Mouse (Mus musculus) activated CD4-positive, CD25-positive, alpha-beta regulatory T cell, adult 4 months (primary cell): ENCODE data around the gene Slc2a4. TPM values are rescaled to one million over a fixed set of nuclear protein-coding genes. Genes with fewer than 3 reads are reported as not detected.
"Not testable (repeated sequence)": the region's sequence is repeated elsewhere in the genome, so short reads cannot be mapped to it uniquely, and the experiment has no call there.

Experiments
- ATAC-seq: one replicate; pipeline ENCODE4 v1.8.0; 2017
- polyA plus RNA-seq, 2 experiments: library from polyadenylated mRNA; unstranded; fragments of 100-300 nt; shearing (Covaris generic); gene quantifications; one replicate each; pipeline ENCODE4 v1.2.1; 2017

Slc2a4 gene
- polyA plus RNA-seq, 2 experiments from 2014 or later, result not detected

GRCm38 (mm10) chr11:69919053-69919452, 28.9 kb downstream of the Slc2a4 start:
- ATAC-seq, result no peak

DNA sequence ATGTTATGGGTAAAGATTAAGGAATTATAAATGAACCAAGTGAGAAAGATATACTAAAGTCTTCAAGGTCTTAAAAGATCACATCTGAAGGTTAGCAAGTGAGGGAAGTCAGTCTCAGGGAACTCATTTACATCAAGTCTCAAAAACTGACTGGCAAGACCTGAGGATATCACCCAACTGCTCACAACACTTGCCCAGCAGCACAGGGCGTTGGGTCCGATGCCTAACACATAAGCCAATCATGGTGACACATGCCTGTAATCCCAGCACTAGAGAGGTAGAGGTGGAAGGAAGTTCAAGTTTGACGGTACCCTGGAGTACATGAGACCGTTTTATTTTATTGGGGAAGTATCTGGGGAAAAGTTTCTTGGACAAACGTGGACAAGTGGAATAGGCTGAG, 29.9 kb downstream of the Slc2a4 start:
- no peak for ATAC-seq

DNA sequence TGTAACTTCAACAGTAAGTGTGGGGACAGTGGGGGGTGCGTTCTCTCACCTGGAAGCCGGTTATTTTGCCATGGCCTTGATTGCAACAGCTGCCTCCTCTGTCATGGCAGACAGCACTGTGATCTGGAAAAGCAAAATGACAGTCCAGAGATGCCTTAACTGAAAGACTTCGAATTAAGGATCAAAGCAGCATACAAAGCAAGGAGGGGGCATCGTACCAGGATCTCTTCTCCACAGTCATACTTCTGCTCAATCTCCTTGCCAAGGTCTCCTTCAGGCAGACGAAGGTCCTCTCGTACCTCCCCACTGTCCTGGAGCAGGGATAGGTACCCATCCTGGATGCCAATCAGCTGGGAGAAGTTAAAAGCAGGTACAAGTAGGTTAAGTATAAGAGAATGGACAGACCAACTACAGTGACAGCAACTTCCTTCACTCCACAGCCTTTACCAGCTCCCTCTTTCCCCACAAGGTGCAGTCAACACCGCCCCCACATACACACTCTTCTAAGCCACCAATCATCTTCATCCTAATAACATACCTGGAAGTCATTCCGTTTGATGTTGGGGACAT, 30.5 kb downstream of the Slc2a4 start:
- ATAC-seq, result no peak

DNA sequence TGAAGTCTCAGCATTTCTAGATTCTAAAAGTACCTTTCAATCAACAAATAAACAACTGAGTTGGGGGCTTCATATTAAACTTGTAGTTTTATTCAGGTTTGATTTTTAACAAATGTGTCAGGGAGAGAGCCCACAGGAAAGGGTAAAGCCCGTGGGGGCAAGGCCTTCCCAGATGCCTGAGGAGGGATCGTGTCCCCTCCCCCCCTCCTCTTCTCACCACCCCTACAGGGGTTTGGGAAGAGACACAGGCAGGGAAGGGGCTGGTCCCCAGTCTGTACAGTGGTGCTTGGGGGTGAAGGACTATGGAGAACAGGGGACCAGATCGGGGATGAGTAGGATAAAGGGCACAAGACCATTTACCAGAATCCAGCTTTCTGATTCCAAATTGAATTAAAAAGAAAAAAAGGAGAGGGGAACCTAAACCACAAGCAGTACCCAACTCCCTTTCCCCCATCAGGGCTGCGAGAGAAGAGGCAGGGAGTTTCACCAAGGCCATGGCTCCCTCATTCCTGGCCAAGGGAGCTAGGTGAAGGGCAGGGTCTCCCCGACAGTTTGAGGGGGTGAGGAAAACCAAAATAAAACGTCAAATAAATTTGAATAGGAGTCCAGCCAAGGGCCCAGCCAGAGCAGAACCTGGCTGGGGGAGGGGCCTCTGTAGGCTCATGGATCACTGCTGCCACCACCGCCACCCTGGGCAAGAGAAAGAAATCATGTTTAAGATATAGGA, 31.2 kb downstream of the Slc2a4 start:
- not testable (repeated sequence) for ATAC-seq

- ATAC-seq, result no peak
Observed at GRCm38 (mm10) chr11:69915667-69916627, 32.0 kb downstream of the Slc2a4 start.

DNA sequence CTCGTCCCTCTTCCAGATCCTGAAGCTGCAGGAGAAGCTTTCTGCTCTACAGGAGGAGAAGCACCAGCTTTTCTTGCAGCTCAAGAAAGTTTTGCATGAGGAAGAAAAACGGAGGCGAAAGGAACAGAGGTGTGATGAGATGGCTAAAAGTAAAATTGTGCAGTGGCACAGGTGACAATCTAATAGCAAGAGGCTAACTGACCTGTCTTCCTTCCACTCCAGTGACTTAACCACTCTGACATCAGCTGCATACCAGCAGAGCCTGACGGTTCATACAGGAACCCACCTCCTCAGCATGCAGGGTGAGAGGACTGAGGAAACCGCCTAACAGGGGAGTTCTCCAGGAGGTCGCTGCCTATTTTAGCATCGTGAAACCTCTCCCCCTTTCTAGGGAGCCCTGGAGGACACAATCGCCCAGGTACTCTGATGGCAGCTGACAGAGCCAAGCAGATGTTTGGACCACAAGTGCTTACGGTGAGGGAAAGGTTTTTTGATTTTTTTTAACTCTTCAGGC, 33.0 kb downstream of the Slc2a4 start:
- ATAC-seq, result no peak

- no peak for ATAC-seq
Observed at GRCm38 (mm10) chr11:69914372-69914764, 33.6 kb downstream of the Slc2a4 start.

DNA sequence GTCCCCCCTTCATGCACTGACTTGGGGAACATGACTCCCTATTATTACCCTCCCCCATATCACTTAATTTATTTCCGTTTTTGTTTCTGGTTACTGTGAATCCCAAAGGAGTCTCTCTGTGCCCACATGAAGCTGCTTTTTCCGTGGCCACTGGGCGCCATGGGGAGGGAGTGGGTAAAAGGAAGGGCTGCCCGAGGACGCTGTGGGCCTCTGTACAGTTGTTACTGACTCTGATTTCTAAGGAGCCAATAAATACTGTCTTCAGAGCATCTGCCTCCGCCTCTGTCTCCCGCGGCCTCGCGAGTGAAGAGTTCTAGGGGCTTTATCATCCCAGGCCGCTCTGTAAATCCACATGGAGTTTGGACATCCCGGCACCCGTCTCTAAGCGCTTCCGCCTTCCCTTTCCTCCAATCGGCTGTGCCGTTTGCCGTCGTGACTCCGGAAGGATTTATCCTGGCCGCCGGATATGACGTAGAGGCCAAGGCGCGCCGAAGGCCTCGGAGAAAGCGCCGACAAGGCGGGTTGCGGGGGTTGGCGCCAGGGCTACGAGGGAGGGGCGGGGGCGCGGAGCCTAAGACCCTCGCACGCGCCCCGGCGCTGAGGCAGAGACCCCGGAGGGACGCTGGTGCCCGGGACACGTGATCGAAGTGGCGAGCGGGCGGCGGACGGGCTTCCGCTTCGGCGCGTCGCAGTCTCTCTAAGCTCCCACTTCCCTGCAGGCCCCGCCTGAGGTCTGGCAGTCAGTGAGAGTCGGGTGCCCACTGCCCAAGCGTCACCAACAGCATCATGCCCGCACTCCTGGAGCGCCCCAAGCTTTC, 34.2 kb downstream of the Slc2a4 start, which contains the start of gene Gps2:
TSS of gene Gps2 (plus strand) at position 335 of the 818 bp plus-strand sequence.
- peak; percentile 88 for ATAC-seq

DNA sequence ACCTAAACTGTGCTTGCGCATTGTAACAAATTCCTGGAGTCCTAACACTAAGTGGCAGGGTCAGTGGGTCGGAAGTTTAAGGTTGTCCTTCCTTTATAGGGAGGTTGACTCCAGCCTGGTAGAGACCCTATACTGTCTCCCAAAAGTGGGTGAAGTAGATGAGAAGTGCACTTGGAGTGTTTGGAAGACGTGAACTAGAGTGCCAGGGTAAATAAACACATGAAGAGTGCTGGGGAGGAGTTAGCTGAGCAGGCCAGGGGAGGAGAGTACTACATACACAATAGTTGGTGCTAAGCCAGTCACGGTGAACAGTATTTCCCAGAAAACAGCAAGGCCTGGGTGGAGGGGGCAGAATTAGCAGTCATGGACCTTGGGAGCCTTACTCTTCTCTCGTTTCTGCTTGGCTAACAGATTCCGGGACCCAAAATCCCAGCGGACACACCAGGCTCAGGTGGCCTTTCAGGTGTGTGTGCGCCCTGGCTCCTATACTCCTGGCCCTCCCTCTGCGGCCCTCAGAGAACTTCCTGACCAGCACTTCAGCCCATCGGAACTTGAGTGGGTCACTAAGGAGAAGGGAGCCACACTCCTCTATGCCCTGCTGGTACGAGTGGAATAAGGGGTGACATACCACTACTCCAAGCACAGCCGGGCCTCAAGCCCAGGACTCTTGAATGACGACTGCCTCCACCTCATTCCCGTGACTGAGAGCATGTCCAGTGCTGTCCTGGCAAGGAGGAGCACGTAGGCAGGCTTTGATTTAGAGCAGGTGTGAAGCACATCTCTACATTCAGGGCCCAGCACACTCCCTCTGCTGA, 35.1 kb downstream of the Slc2a4 start:
- no peak for ATAC-seq

- ATAC-seq, result no peak
Observed at GRCm38 (mm10) chr11:69911701-69912100, 36.3 kb downstream of the Slc2a4 start.

DNA sequence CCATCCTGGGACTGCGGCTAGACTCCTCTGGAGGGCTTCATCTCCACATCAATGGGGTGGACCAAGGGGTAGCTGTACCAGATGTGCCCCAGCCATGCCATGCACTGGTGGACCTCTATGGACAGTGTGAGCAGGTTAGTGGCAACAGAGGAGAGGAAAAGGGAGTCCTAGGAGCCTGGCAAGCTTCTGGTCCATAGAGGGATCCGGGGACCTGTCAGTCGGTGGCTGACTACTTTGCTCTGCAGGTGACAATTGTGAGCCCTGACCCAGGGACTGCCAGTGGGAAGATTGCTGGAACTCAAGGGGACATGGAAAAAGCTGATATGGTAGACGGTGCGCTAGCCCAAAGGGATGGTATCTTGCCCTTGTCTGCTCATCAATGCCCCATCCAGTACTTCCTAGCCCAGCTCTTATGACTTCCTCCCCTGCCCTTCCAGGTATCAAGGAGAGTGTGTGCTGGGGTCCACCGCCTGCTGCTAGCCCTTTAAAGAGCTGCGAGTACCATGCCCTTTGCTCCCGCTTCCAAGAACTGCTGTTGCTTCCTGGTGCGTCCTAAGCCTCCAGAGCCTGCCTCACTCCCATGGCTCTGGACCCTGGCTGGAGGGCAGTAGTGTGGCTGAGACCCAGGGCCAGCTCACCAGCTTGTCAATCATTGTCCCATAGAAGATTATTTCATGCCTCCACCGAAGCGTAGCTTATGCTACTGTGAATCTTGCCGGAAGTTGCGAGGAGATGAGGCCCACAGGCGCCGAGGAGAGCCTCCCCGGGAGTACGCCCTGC, 37.0 kb downstream of the Slc2a4 start:
- ATAC-seq, result no peak

DNA sequence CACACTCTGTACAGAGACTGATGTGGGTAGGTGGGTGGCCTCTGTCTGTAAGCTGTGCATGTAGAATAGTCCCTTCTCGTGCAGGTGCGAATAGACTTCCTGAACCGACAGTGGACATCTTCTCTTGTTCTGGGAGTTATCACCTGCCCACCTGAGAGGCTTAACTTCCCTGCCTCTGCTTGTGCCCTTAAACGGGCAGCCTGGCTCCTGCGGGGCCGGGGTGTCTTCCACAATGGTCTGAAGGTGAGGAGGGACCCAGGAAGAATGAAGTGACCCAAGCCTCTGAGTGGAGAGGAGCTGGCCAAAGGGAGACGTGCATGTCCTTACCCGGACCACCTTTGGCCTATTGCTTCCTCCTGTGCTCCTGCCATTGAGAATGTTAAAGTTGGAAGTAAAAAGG, 37.8 kb downstream of the Slc2a4 start:
- no peak for ATAC-seq

- no peak for ATAC-seq
Observed at GRCm38 (mm10) chr11:69909174-69909573, 38.8 kb downstream of the Slc2a4 start.

DNA sequence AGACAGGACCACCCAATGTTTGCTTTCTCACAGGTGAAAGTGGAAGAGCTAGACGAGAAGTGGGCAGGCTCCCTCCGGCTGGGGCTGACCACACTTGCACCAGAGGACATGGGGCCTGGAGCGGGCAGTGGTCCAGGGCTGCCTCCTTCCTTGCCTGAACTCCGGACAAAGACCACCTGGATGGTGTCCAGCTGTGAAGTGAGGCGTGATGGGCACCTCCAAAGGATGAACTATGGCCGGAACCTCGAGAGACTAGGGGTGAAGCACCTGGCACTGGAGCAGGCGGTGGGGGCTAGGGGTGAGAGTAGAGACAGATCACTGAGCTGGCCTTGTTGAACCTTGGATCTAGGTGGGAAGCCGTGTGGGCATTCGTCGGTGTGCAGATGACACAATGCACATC, 39.3 kb downstream of the Slc2a4 start:
- no peak for ATAC-seq

- ATAC-seq, result no peak
Observed at GRCm38 (mm10) chr11:69904311-69904710, 43.7 kb downstream of the Slc2a4 start.

GRCm38 (mm10) chr11:69902972-69903371, 45.0 kb downstream of the Slc2a4 start:
- no peak for ATAC-seq

DNA sequence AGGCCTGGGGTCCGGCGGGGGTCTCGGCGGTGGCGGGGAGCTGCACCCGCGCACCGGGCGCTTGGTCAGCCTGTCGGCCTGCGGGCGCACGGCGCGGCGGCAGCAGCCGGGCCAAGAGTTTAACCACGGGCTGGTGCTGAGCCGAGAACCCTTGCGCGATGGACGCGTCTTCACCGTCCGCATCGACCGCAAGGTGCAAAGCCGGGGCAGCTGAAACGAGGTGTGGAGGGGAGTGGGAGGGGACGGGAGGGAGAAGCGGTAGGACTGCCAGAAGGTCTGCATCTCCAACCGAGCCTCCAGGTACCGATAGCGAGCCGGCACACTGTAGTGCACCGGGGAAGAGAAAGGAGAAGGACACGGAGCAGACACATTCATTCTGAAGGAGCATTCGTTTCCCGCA, 46.0 kb downstream of the Slc2a4 start:
- no peak for ATAC-seq

GRCm38 (mm10) chr11:69901406-69901846, 46.6 kb downstream of the Slc2a4 start:
- ATAC-seq, result peak; percentile 55

DNA sequence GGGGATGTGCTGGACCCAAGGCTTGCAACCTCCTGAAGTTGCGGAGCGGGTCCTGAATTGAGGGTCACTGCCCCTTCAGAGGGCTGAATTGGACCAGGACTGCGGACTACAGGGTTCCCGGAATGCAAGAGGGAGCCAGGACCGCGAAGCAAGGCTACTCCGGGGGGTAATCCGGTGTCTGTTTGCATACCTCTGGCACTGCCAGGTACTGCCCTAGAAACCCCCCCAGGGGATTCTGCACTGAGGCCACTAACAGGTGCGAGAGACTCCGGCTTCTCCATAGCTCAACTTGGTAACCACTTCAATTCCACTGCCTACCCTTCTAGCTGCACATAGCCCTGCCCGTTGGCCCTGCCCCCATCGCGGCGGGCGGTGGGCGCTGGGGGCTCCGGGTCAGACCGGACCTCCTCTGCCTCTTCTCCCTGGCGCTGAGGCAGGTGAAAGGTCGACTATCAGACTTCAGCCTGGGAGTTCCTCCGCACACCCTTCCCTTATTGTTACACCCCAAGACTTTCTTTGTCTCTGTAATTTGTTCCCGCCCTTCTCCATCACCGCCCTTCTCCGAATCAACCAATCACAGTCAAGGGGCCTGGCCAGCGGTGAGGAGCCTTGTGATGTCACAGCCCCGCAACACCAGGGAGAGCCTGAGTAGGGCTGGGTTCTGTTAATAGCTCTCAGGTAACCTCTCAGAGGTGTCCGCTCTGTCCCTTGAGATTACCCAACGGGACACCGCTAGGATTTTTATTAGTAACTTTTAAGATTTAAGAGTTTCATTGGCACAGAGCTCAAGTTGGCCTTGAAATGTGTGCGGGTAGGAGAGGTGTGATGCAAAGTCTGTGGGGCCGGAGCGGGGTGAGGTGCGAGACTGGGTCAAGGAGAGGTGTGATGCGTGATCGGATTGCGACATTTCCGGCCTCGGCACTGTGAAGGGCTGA, 47.2 kb downstream of the Slc2a4 start, which contains the start of the genes 2810408A11Rik and Neurl4:
TSS of gene 2810408A11Rik (minus strand) at position 517 of the 935 bp plus-strand sequence.
TSS of gene Neurl4 (plus strand) at position 602 of the 935 bp plus-strand sequence.
- ATAC-seq, result peak; percentile 96
